Mouse (Mus musculus): Measurements from ENCODE around the gene Tstd1.

Gene Tstd1

DNA sequence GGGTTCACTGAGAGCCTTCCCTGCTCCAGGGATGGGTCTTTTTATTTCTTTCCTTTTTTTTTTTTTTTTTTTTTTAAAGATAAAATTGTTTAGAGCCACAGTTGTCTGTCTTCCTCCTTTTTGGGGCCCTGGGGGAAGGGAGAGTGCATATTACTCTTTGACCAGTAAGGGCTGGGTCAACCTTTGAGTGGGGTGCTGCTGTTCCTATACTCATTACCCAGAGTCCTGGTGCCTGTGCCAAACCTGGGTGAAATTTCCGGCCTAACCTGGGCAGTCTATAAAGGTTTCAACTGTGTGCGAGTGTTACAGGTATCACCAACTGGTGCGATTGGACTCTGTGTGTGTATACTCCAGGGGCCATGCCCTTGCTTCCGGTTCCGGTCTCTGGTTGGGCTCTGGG lies at the start of gene Tstd1:
TSS of gene Tstd1 (plus strand) at position 213 of the 400 bp plus-strand sequence.
- DNase-seq: no peak

DNA sequence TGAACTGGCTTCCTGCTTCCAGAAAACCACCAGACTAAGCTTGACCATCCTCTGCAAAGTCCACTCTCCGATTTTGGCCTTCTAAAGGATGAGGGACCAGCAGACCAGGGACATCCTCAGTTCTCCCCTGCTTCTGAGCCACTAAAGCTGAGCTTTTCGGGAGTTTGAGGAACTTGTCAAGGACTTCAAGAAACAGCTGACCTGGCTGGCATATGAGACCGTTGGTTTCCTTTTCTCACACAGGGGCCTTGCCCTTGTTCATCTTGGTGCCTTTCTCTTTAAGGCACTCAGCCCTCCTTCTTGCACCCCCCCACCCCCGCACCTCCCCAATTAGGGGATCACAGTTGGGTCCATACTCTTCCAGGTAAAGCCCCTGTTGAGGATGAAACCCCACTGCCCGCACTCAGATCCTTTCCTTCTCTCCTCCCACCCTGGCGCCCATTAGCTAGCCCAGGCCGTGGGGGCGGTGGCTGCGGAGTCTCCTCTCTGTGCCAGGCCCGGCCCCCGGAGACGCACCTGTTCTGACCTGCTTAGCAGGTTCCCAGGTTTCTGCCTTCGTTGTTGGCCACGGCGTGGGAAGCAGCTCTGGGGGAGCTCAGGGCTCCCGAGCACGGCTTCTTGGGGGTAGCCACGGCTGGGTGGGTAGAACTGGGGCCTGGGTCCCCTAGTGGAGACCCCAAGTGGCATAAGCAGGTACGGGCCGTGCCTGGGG lies 48.7 kb upstream of the Tstd1 start, which contains the start of gene Nectin4:
TSS of gene Nectin4 (plus strand) at position 255 of the 712 bp plus-strand sequence.
- DNase-seq: no peak

DNA sequence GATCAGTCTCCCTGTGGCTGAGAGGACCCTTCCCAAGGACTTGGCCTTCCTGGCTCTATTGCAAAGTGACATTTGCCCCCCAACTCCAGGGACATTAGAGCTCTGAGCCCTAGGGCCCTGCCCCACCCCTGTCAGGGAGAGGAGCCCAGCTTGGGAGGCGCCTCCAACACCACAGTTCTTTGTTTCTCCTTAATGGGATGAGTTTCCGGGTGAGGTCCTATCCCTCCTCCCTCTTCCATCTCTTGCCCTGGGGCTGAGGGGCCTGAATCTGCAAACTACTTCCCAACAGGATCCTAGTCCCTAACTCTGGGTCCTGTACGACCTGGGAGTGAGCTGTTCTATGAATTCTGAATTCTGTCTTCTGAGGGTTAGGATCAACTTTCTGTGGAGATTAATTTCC lies 45.8 kb upstream of the Tstd1 start:
- DNase-seq: no peak

DNA sequence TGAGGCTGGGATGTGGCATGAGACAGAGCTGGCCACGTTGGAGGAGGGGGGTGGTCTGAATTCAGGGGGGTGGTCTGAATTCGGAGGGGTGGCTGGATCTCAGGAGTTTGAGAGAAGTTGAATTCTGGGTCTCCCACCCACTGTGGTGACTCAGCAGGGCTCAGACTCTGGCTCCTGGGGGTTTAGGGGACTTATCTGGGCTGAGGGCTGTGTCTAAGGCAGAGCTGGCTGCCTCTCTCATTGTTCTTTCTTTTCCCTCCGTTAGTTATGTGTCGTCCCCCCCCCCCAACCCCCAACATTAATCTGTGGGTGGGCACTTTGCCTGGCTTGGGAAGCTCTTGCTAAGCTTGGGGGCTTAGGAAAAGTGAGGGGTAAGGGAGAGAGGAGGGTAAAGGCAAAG lies 44.7 kb upstream of the Tstd1 start:
- no peak for DNase-seq

DNA sequence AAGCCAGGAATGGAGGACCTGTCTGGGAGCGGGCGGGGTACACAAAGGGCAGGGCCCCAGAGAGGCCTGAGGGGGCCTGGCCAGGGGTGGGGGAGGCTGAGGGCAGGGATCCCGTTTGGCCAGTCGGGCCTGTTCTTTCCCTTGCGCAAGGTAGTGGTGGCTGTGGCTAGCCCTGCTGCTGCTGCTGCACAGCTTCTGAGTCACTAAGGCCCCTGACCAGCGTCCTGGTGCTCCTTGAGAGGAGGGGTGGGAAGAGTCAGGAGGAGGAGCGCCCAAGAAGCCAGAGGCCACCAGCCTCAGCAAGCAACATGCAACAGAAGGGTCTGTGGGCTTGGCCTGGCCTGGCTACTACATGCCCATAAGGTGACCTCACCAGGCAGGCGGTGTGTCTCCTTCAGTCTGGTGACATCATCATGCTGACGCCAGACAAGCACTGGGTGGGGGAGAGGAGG lies 43.0 kb upstream of the Tstd1 start:
- DNase-seq: no peak

DNA sequence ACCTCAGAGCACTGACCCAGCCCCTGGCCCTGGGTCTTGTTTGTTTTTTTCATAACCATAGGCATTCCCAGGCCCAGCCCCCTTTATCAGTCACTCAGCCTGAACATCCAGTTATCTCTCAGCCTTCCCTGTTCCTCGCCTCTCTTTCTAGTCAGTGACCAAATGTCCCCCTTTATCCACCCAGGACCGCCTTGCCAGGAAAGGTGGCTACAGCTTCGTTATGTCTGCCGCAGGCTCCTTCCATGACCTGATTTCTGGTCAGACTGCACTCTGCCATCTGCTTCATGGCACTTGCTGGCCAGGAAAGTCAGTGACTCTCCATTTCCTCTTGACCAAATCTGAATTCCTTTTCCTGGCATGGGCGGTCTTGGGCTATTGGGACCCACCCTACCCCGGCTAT lies 40.4 kb upstream of the Tstd1 start:
- no peak for DNase-seq

DNA sequence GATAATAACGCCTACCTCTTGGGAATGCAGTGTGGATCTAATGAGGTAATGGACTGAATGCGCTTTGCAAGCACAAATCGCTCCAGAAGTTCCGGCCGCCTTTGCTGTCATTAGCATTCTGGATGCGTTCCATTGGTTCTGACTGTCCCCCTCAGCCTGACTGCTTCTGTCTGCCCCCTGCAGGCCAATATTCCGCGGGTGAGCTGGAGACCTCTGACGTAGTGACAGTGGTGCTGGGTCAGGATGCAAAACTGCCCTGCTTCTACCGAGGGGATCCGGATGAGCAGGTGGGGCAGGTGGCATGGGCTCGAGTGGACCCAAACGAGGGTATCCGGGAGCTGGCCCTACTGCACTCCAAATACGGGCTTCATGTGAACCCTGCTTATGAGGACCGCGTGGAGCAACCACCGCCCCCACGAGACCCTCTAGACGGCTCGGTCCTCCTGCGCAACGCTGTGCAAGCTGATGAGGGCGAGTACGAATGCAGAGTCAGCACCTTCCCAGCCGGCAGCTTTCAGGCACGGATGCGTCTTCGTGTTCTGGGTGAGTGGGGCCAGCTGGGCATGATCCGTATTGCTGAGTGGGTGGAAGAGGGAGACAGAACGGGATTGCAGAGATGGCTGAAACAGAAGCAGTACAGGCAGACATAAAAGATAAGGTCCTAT lies 38.6 kb upstream of the Tstd1 start:
- peak; percentile 70 for DNase-seq

DNA sequence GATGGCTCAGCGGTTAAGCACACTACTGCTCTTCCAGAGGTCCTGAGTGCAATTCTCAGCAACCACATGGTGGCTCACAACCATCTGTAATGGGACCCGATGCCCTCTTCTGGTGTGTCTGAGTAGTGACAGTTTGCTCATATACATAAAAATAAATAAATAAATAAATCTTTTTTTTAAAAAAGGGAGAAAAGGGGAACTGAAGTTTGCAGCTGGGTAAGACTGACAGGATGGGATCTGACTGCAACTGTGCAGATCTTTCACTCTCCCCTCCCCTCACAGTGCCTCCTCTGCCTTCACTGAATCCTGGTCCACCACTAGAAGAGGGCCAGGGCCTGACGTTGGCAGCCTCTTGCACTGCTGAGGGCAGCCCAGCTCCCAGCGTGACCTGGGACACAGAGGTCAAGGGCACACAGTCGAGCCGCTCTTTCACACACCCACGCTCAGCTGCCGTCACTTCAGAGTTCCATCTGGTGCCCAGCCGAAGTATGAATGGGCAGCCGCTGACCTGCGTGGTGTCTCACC lies 36.5 kb upstream of the Tstd1 start:
- DNase-seq: no peak

DNA sequence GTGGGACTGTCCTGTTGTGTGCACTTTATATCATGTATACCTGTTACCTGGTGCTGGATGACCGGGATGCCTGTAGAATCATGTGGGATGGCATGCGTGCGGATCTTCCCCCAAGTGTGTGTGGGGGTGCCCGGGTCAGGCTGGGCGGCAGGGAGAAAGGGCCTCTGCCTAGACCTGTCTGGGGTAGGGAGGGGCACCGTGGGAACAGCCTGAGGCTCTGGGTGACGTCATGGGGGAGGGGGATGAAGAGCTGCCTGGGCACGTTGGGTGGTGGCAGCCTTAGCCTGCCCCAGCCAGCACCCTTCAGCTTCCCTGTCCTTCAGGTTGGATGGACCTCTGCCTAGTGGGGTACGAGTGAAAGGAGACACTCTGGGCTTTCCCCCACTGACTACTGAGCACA lies 34.3 kb upstream of the Tstd1 start:
- no peak for DNase-seq

DNA sequence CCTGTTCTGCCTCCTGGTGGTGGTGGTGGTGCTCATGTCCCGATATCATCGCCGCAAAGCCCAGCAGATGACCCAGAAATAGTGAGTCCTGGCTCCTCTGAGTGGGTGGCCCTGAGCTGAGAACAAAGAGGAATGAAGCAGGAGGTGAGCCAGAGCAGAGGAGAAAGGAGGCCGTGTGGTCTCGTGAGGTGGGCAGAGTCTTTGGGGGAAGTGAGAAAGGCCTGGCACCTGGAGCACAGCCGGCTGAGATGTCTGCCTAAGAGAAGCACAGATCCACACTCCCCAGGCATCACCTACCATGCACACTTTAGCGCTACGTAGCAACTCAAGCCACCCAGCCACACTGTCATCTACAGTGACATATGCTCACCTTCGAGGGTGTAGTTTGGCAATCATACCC lies 33.5 kb upstream of the Tstd1 start:
- DNase-seq: no peak

DNA sequence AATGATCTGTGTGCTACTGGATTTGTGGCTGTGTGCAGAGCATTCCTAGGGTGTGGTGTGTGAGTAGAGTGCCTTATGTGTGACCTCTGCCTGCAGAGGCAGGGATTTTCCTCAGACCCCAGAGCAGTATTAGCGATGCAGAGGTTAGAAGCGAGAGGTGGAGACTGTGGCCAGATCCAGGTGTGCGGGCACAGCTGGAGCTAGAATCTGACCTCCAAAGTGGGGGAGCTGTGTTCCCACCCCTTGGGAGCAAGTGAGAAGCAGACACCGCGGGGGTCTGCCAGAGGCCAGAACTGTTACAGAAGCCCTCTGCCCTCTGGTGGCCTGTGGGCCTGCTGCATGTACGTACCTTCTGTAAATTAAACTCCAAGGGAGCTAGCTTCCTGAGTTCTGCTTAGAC lies 31.6 kb upstream of the Tstd1 start:
- no peak for DNase-seq

DNA sequence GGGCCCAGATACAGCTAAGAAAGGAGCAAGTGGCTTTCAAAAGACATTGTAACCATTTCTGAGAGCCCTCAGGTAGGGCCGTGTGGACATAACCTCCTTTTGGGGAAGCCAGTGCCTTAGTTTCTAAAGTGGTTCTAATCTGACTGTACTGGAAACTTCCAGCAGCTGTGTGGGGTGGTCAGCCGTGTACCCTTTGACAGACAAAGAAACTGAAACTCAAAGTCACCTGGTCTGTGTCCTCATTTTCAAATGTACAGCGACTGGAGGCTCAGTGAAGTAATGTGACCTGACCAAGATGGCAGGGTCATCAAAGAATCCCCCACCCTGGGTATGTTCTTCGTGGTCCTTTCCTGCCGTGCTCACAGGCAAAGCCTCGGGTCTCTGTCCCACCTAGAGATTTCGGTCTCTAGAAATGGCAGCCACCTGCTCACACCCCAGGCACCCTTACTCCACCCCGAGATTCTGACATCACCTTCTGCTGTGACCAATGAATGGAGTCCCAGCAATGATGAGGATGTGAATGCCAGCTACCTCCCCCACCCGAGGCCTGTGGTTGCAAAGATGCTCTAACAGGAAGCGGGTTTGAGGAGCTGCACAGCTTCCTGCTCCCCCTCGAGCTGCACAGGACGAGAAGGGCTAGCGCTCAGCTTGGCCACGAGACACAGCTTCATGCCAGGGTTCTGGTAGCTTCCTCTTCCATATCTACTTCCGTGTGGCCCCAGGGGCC lies 30.1 kb upstream of the Tstd1 start, which contains the start of gene Arhgap30:
TSS of gene Arhgap30 (plus strand) at position 579 of the 727 bp plus-strand sequence.
- DNase-seq: no peak

DNA sequence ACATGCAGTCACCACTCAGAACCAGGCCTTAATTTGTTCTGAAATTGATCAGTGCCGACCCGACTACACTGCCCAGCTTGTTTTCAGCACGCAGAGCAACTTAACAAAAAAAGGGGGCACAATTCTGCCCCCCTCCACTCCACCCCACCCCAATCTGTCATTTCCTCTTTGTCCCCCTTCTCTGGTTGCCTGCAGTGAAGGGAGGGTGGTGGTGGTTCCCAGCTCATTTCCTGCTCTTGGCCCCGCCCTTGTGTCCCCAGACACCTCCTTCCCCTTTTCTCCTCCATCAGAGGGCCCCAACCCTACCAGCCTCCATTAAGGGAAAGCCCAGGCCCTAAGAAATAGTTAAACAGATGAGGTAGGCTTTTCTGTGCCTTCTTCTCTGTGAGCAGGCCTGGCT lies 28.6 kb upstream of the Tstd1 start:
- DNase-seq: no peak

DNA sequence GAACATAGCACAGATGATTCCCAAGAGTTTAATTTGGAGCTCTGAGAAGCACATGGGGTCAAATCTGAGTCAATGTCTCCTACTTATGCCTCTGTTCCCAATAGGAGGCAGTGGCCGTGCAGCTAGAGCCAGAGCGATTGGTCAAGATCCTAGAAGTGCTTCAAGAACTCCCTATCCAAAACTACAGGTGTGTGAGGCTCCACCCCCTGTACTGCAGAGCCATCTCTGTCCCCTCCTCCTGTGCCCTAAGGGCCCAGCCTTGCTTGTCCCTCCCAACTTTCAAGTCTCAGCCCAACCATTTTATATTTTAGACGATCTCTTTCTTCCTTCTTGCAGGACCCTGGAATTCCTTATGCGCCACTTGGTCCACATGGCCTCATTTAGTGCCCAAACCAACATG lies 16.9 kb upstream of the Tstd1 start:
- DNase-seq: no peak

DNA sequence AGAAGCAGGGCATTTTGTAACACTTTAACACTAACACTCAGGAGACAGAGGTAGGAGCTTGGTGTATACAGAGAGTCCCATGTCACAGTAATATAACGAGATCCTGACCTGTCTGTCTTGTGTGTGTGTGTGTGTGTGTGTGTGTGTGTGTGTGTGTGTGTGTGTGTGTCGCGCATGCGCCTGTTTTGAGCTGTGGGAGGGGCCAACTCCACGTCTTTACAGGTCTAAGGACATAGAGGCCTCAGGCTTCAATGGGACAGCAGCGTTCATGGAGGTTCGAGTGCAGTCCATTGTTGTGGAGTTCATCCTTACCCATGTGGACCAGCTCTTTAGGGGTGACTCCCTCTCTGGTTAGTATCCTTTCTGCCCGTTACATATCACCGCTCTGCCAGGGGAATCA lies 15.7 kb upstream of the Tstd1 start:
- DNase-seq: no peak

DNA sequence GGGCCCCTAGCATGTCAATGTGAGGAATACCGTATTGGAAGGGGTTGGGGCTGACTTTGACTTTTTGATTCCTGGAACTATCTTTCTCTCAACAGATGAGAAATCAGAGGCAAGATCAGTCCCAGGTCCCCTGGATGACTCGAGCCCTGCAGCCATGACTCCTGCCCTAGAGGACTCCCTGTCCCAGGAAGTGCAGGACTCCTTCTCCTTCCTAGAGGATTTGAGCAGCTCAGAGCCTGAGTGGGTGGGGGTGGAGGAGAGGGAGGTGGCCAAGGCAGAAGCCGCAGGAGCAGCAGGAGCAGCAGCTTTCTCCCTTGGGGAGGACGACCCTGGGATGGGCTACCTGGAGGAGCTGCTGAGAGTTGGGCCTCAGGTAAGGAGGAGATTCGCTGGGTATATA lies 11.4 kb upstream of the Tstd1 start:
- DNase-seq: no peak

DNA sequence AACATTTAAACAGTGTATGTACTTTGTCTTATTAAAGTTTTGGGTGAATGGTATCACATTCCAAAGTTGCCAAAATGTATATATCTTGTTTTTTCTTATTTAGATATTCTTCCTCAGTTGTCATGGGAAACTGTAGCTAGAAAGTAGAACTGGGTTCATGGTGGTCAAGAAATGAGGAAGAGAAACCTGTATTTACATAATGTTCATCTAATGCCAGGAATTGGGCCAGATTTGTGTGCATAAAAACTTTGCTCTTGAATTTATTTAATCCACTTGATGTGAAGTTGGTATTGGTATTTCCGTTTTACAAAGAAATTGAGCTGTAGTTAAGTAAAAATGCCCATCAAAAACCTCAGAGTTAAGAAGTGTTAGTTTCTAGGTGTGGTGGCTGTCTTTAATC lies 8.4 kb upstream of the Tstd1 start:
- no peak for DNase-seq

DNA sequence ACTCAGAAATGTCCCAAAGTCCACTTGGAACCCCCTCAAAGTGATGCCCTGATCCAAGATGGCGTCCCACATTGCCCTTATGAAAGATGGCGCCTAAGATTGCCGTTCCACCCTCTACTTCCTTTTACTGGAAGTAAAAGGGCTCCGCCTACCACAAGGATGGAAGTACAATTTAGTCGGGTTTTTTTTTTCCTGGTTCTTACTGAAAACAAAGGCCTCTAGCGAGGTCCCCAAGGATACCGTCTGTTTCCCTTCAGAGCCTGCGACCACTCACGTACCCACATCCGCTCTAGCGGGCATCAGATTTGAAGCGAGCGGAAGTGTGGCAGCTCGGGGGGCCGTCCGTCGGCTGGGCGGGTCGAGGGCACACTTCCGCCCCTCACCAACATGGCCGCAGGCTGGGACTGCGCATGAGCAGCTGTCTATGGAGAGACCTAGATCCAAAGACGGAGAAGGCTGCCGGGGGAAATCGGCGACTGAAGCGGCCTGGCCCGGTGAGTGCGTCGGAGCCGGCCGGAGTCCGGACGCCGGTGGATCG lies 7.7 kb upstream of the Tstd1 start, which contains the start of gene Usf1:
TSS of gene Usf1 (plus strand) at position 367 of the 538 bp plus-strand sequence.
- peak; percentile 93 for DNase-seq

DNA sequence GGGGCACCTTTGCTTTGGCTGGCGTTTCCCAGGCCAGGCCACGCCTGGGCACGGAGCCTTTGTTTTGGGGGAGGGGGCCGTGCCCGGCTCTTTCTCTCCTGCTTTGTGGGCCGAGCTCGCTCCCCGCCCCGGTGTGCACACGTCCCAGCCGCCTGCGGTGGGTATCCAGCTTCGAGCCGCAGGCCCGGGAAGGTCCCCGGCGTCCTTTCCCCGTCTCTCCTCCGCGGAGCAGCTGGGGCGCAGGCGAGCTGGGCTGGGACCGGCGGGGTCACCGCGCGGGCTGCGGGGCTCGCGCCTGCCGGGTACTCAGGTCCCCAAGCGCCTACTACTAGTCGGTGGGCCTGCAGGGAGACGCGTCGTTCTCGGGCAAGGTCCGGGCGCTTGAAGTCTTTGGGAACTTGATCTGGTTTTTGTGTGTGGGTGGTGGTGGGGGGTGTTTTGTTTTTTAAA lies 7.2 kb upstream of the Tstd1 start:
- DNase-seq: no peak

DNA sequence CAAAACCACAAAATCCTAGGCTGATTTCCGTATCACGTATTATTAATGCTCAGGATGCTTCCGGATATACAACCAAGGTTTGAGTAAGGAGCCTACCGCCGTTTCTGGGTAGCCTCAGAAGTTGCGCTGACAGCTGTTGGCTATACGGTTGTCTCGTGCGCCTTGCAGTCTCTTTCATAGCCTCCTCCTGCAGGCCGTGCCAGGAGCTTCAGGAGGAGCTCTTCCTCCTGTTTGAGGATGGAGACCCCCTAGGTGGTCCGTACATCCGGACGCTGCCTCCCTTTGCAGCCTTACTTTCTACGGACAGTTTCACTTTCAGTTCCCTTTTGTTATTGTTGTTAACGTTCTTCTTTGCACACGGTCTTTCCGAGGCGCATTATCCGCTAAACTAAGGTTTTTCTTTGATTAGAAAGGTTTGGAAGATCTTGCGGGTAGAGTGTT lies 6.7 kb upstream of the Tstd1 start:
- peak; percentile 46 for DNase-seq

DNA sequence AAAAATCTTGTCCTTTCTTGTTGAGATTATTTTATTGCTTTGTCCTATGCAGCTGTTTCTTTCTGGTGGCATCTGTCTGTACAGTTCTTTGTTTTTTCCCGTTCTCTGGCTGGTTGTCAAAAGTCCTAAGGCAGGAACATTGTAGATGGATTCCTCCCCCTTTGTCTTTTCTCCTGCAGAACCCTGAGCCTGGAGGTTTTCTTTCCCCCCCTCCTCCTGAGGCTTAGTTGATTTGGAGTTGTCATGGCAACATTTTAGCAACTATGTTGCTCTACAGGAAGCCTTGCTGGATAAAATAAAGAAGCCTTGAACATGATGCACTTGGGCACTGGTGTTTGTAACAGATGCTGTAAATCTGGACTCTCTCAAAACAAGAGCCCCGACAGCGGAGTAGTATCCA lies 6.2 kb upstream of the Tstd1 start:
- no peak for DNase-seq

DNA sequence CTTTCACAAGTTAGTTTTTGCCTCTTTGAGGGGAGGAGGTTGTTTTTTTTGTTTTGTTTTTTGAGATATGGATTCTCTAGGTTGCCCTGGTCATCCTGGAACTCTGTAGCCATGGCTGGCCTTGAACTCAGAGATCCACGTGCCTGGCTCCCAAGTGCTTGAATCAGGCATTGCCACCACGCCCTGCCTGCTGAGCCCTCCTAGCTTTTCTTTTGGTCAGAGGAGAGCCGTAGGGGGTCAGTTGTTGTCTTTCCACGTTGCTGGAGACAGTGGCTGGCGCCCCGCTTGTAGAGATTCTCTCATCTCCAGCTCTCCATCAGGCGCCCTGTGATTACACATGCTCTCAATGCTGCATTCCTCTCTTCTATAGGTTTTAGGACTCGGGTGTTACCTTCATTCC lies 5.1 kb upstream of the Tstd1 start:
- DNase-seq: no peak

DNA sequence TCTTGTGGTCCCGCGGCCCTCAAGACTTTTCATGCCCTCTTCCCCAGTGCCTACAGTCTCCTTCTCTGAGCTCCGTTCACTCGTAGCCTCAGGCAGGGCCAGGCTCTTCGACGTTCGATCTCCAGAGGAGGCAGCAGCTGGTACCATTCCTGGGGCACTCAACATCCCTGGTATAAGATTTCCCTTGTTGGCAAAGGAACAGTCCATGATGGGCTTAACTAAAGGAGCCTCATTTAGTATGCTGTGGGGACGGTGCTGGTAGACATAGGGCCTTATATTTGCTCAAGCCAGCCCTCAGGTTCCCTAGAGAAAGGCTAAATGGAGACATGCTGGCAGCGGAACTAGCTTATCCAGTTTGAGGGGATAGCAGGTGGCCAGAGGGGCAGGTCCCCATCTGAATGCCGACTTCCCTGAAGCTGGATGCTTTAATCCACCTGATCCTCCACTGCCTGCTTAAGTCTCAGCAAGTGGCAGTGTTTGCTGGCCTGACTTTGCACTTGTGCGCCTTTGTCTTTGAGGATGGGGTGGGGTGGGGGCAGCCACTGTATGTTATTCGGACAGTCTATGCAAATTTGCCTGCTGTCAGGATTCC lies 715 bp downstream of the Tstd1 start:
- no peak for DNase-seq
